Mouse (Mus musculus) hindbrain, postnatal 0 days (tissue): ENCODE data around the gene Gspt1. TPM values are rescaled to one million over a fixed set of nuclear protein-coding genes. Genes with fewer than 3 reads are reported as not detected.

Experiments
- ATAC-seq: fragments of 200-750 bp; cut with Nextera tagmentation; 2 replicates; pipeline ENCODE4 v1.8.0; 2017; ENCODE audit warnings: mild to moderate bottlenecking, moderate TSS enrichment, moderate library complexity
- DNase-seq: peaks from one replicate; pipeline ENCODE4 v3.0.0-alpha.2; 2015; ENCODE audit warnings: low spot score
- H3K27ac ChIP-seq: fragments of 300-500 bp; sonication (generic); 2 replicates; pipeline ENCODE4 v1.5.1; 2014; ENCODE audit warnings: mild to moderate bottlenecking
- H3K27me3 ChIP-seq: fragments of 300-500 bp; sonication (generic); 2 replicates; pipeline ENCODE4 v1.6.1; 2014; ENCODE audit warnings: low read length, mixed read lengths; ENCODE audit not compliant: insufficient read depth
- H3K36me3 ChIP-seq: fragments of 300-500 bp; sonication (generic); 2 replicates; pipeline ENCODE4 v1.6.1; 2014; ENCODE audit warnings: low read length, mixed read lengths; ENCODE audit not compliant: insufficient read depth
- H3K4me1 ChIP-seq: fragments of 300-500 bp; sonication (generic); 2 replicates; pipeline ENCODE4 v1.6.1; 2014; ENCODE audit warnings: antibody characterized with exemption, low read length, mixed read lengths; ENCODE audit not compliant: insufficient read depth
- H3K4me2 ChIP-seq: fragments of 300-500 bp; sonication (generic); 2 replicates; pipeline ENCODE4 v1.6.1; 2014; ENCODE audit warnings: low read depth, mild to moderate bottlenecking, low read length, moderate library complexity, mixed read lengths
- H3K4me3 ChIP-seq: fragments of 300-500 bp; sonication (generic); 2 replicates; pipeline ENCODE4 v1.5.1; 2014; ENCODE audit warnings: low read length
- H3K9ac ChIP-seq: fragments of 300-500 bp; sonication (generic); replicated peaks from 2 replicates; pipeline ENCODE4 v1.6.1; 2014; ENCODE audit warnings: mild to moderate bottlenecking, low read length, moderate library complexity, mixed read lengths
- H3K9me3 ChIP-seq: fragments of 300-500 bp; sonication (generic); 2 replicates; pipeline ENCODE4 v1.6.1; 2016; ENCODE audit warnings: low read length, mixed read lengths
- CTCF ChIP-seq: IDR thresholded peaks from 2 replicates; pipeline ENCODE4 v1.5.1; 2016; ENCODE audit warnings: antibody characterized with exemption, control low read depth, low read depth
- WGBS: fragments of 180-500 bp; shearing (Covaris S2); extraction: QIAGEN DNeasy Blood & Tissue Kit; methylation state at CpG from one replicate; pipeline ENCODE4 v1.1.7; 2014; 5-methylcytosine and 5-hydroxymethylcytosine counted together
- polyA plus RNA-seq: library from polyadenylated mRNA; unstranded; fragments of >200 nt; fragmentation: Nextera tagmentation; extraction: Ambion mirVana; gene quantifications from 2 replicates; pipeline ENCODE4 v1.2.1, GENCODE M21; 2015
- total RNA-seq: library from RNA; depleted of rRNA; stranded (reverse); fragments of >200 nt; gene quantifications from 2 replicates; pipeline ENCODE4 v1.2.3, GENCODE M21; 2014

Gene Gspt1
- total and polyA plus RNA-seq, 2 experiments from 2014 or later: 45.2 to 51.6 TPM

DNA sequence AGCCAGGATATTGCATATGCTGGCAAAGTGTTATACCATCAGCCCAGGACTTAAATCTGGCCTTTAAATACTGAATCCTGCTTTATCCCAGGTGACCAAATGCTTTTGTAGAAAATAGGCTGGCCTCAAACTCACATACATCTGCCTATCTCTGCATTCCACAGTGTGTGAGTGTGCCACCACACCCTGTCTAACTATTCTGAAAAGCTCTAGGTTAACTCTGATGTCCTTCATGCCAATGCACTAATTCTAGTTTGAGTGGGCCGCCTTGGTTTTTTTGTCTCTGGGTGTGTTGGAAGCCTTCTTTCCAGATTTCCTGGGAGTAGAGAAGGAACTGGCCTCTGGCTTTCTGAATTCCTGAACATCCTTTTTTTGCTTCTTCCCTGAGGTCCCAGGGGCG is 60.9 kb downstream of the Gspt1 start:
- 91% methylated on average over 2 of the region's 2 CpGs for WGBS
- no peak for ATAC-seq
- no peak for DNase-seq
- H3K9ac ChIP-seq: no peak overlapping the region
- no peak overlapping the region for H3K4me2 ChIP-seq
- H3K27ac ChIP-seq: no peak overlapping the region
- H3K4me1 ChIP-seq: no peaks in the 10 kb centered on the region
- no peak for TF ChIP-seq CTCF
- H3K36me3 ChIP-seq: peaks cover 51% of the 10 kb centered on the region
- H3K9me3 ChIP-seq: no peaks in the 10 kb centered on the region
- H3K27me3 ChIP-seq: no peaks in the 10 kb centered on the region
- no peak overlapping the region for H3K4me3 ChIP-seq

DNA sequence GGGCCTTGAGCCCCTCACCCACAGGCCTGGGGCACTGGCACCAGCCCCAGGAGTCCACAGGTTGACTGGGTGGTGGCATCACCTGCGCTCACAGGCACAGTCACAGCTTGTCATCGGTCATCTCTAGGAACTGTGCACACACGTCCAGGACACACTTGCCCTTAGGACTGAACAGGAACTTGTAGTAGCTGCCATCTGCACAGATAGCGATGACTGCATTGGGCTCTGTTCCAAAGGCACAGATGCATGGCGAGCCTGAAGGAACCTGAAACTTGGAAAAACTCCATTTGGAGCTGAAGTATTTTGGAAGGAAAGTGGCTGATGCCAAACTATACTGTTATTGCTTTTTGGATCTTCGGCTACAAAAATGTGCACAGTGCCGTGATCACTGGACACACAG is 64.0 kb downstream of the Gspt1 start:
- 0 out of 2 replicates have a peak, but pooled peaks have one; percentile 29 for ATAC-seq

GRCm38 (mm10) chr16:11177404-11177803 is 76.7 kb downstream of the Gspt1 start:
- Histone ChIP-seq H3K27ac (no peak overlapping the region), H3K4me3 (no peak overlapping the region), H3K27me3 (no peaks in the 10 kb centered on the region), H3K9me3 (no peaks in the 10 kb centered on the region), H3K4me1 (no peaks in the 10 kb centered on the region), H3K4me2 (no peak overlapping the region), H3K36me3 (no peaks in the 10 kb centered on the region), H3K9ac (no peak overlapping the region)
- ATAC-seq: no peak
- 84% methylated on average over 2 of the region's 2 CpGs for WGBS
- DNase-seq: no peak
- TF ChIP-seq CTCF: no peak

More for the DNA sequence above, 64.0 kb downstream of the Gspt1 start:
- Histone ChIP-seq H3K36me3 (peaks cover 27% of the 10 kb centered on the region; the same call in 1 of the 2 replicates), H3K4me2 (no peak overlapping the region), H3K27me3 (no peaks in the 10 kb centered on the region), H3K4me1 (no peaks in the 10 kb centered on the region), H3K9ac (no peak overlapping the region), H3K9me3 (no peaks in the 10 kb centered on the region), H3K27ac (no peak overlapping the region), H3K4me3 (no peak overlapping the region)
- DNase-seq: peak; percentile 40
- TF ChIP-seq CTCF: no peak
- WGBS: 62% methylated on average over 7 of the region's 7 CpGs

DNA sequence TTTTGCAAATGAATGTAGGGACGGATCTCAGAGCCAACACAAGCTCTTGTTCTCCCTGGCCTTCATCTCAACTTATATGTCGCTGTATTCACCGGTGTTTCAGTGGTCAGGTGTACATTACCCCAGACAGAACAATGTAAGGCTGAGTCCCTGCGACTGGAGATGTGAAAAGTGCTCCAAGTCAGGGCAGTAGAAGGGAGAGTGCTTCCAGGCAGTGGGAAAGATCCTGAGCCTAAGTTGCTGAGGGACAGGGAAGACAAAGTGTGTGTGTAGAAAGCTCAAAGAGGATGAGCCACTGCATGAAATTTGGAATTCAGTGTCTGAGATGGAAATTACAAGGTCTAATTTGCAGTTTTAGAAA is 77.3 kb downstream of the Gspt1 start:
- no peak for TF ChIP-seq CTCF
- no peaks in the 10 kb centered on the region for H3K4me1 ChIP-seq
- ATAC-seq: no peak
- WGBS: 3% methylated on average over 4 of the region's 4 CpGs
- H3K36me3 ChIP-seq: no peaks in the 10 kb centered on the region
- no peaks in the 10 kb centered on the region for H3K9me3 ChIP-seq
- peak overlapping the region; percentile 76 for H3K9ac ChIP-seq
- H3K27ac ChIP-seq: peak overlapping the region; percentile 90; the same call in 1 of the 2 replicates
- no peaks in the 10 kb centered on the region for H3K27me3 ChIP-seq
- peak overlapping the region; percentile 89 for H3K4me3 ChIP-seq
- peak overlapping the region; percentile 86 for H3K4me2 ChIP-seq
- DNase-seq: no peak

GRCm38 (mm10) chr16:11176208-11176883 is 77.8 kb downstream of the Gspt1 start, which contains the start of gene Zc3h7a:
TSS of gene Zc3h7a (minus strand) at chr16:11176393.
- H3K27ac ChIP-seq: peak within 1 kb of the TSS; percentile 90
- H3K4me3 ChIP-seq: peak within 1 kb of the TSS; percentile 89
- H3K27me3 ChIP-seq: no peaks in the 10 kb centered on the region
- no peaks in the 10 kb centered on the region for H3K9me3 ChIP-seq
- DNase-seq (peak; percentile 94), ATAC-seq (peak; percentile 94)
- peak; percentile 39 for TF ChIP-seq CTCF
- WGBS: 2% methylated on average over 50 of the region's 57 CpGs
- H3K4me2 ChIP-seq: peak within 1 kb of the TSS; percentile 86
- no peaks in the 10 kb centered on the region for H3K36me3 ChIP-seq
- no peaks in the 10 kb centered on the region for H3K4me1 ChIP-seq
- H3K9ac ChIP-seq: peak within 1 kb of the TSS; percentile 76

- no peaks in the 10 kb centered on the region for H3K9me3 ChIP-seq
- no peak for TF ChIP-seq CTCF
- H3K36me3 ChIP-seq: no peaks in the 10 kb centered on the region
- peak overlapping the region; percentile 89 for H3K4me3 ChIP-seq
- no peaks in the 10 kb centered on the region for H3K27me3 ChIP-seq
- peak overlapping the region; percentile 86 for H3K4me2 ChIP-seq
- H3K4me1 ChIP-seq: 0 out of 2 replicates have a peak, but pooled peaks cover 4% of the 10 kb centered on the region
- DNase-seq (peak; percentile 67), ATAC-seq (peak; percentile 69)
- H3K27ac ChIP-seq: peak overlapping the region; percentile 90
- WGBS: under 1% methylated on average over 71 of the region's 72 CpGs
- H3K9ac ChIP-seq: peak overlapping the region; percentile 76
Measured at GRCm38 (mm10) chr16:11175489-11176207, 78.5 kb downstream of the Gspt1 start.
